Mouse (Mus musculus) forebrain, embryonic 14.5 days (tissue): ENCODE results near the gene Vmn1r4. TPM values are rescaled to one million over a fixed set of nuclear protein-coding genes. Genes with fewer than 3 reads are reported as not detected.

Source experiments
- ATAC-seq: fragments of 200-750 bp; cut with Nextera tagmentation; 2 replicates; pipeline ENCODE4 v1.8.0; 2017; ENCODE audit warnings: mild to moderate bottlenecking, moderate library complexity
- DNase-seq: peaks from one replicate; pipeline ENCODE4 v3.0.0-alpha.2; 2015; ENCODE audit warnings: low spot score
- H3K27ac ChIP-seq: fragments of 300-500 bp; sonication (generic); 2 replicates; pipeline ENCODE4 v1.5.1; 2014; ENCODE audit warnings: low read depth, mild to moderate bottlenecking, control low read depth, low read length, moderate library complexity
- H3K27me3 ChIP-seq: fragments of 300-500 bp; sonication (generic); replicated peaks from 2 replicates; pipeline ENCODE4 v1.6.1; 2014; ENCODE audit warnings: low read length, control low read depth, mixed read lengths; ENCODE audit not compliant: control insufficient read depth, insufficient read depth
- H3K36me3 ChIP-seq: fragments of 300-500 bp; sonication (generic); 2 replicates; pipeline ENCODE4 v1.6.1; 2014; ENCODE audit warnings: low read length, control low read depth; ENCODE audit not compliant: control insufficient read depth, insufficient read depth
- H3K4me1 ChIP-seq: fragments of 300-500 bp; sonication (generic); 2 replicates; pipeline ENCODE4 v1.6.1; 2014; ENCODE audit warnings: antibody characterized with exemption, low read length, control low read depth; ENCODE audit not compliant: control insufficient read depth, insufficient read depth
- H3K4me2 ChIP-seq: fragments of 300-500 bp; sonication (generic); 2 replicates; pipeline ENCODE4 v1.6.1; 2014; ENCODE audit warnings: mild to moderate bottlenecking, control low read depth, low read length
- H3K4me3 ChIP-seq: fragments of 300-500 bp; sonication (generic); 2 replicates; pipeline ENCODE4 v1.5.1; 2014; ENCODE audit warnings: low read depth, low read length, control low read depth
- H3K9ac ChIP-seq: fragments of 300-500 bp; sonication (generic); 2 replicates; pipeline ENCODE4 v1.6.1; 2014; ENCODE audit warnings: mild to moderate bottlenecking, low read length, control low read depth, moderate library complexity
- H3K9me3 ChIP-seq: fragments of 300-500 bp; sonication (generic); replicated peaks from 2 replicates; pipeline ENCODE4 v1.6.1; 2016; ENCODE audit warnings: low read length, control low read depth, mixed read lengths; ENCODE audit not compliant: control insufficient read depth
- WGBS: fragments of 180-500 bp; shearing (Covaris S2); extraction: QIAGEN DNeasy Blood & Tissue Kit; methylation state at CpG from one replicate; pipeline ENCODE4 v1.1.7; 2014; 5-methylcytosine and 5-hydroxymethylcytosine counted together
- polyA plus RNA-seq: library from polyadenylated mRNA; unstranded; fragments of >200 nt; fragmentation: Nextera tagmentation; extraction: Ambion mirVana; gene quantifications from 2 replicates; pipeline ENCODE4 v1.2.1, GENCODE M21; 2014

The Vmn1r4 gene
- polyA plus RNA-seq, 1 experiment from 2014 or later: 0.33 TPM

DNA sequence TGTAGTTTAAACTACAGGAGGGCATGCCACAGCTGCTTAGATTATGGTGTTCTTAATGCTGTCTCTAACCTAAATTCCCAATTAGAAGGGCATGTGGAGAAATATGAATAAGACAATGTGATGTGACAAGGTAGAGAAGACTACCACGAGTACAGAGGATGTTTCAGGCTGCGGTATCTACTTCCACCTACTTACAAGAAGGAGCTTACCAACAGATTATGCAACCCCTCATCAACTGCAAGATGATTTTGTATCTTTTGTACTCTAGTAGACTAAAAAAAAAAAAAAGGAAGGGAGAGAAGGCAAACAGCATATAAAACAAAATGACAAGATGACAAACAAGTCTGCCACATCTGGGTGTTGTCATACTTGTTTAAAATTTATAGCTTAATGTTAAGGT lies 15.4 kb upstream of the Vmn1r4 start:
- WGBS: 96% methylated on average over 2 of the region's 2 CpGs
- no peaks in the 10 kb centered on the region for H3K36me3 ChIP-seq
- H3K4me1 ChIP-seq: 0 out of 2 replicates have a peak, but pooled peaks cover 7% of the 10 kb centered on the region
- no peak for DNase-seq
- no peak overlapping the region for H3K4me2 ChIP-seq
- no peaks in the 10 kb centered on the region for H3K27me3 ChIP-seq
- no peaks in the 10 kb centered on the region for H3K9me3 ChIP-seq
- ATAC-seq: no peak
- no peak overlapping the region for H3K9ac ChIP-seq
- no peak overlapping the region for H3K27ac ChIP-seq
- no peak overlapping the region for H3K4me3 ChIP-seq

DNA sequence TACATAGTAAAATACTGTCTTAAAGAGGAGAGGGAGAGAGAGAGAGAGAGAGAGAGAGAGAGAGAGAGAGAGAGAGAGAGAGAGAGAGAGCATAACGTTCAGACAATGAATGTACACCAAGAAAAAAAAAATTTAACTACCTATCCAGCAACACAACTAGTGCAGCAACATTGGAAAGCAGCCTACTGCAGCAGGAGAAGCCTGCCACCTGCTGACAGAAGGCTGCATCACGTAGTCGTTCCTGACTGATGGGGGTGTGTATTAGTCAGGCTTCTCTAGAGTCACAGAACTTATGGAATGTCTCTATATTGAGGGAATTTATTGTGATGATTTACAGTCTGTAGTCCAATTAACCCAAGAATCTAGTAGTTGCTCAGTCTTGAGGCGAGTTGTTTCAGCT lies 14.9 kb upstream of the Vmn1r4 start:
- Histone ChIP-seq H3K4me1 (0 out of 2 replicates have a peak, but pooled peaks cover 3% of the 10 kb centered on the region), H3K4me3 (no peak overlapping the region), H3K9me3 (no peaks in the 10 kb centered on the region), H3K27me3 (no peaks in the 10 kb centered on the region), H3K36me3 (no peaks in the 10 kb centered on the region), H3K4me2 (no peak overlapping the region), H3K9ac (no peak overlapping the region), H3K27ac (no peak overlapping the region)
- ATAC-seq (0 out of 2 replicates have a peak, but pooled peaks have one; percentile 63), DNase-seq (peak; percentile 68)
- 17% methylated on average over 4 of the region's 4 CpGs for WGBS

DNA sequence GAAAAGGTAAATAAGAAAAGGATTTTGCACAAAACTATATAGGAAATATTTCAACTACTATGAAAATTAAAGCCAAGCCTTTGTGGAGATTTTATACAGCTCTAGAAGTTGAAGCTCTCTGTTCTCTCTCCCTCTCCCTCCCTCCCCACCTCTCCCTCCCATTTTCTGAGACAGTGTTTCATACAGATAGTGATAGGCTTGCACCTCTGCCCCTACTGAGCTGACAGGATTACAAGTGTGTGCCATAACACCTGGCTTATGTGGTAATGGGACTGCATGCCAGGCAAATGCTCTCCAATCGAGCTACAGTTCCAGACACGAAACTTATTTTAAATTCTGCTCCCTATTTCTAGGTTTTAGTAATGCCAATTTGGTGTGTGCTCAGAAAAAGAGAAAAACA lies 12.9 kb upstream of the Vmn1r4 start:
- Histone ChIP-seq H3K4me1 (no peaks in the 10 kb centered on the region), H3K4me2 (no peak overlapping the region), H3K4me3 (no peak overlapping the region), H3K9me3 (no peaks in the 10 kb centered on the region), H3K27ac (no peak overlapping the region), H3K9ac (no peak overlapping the region), H3K36me3 (no peaks in the 10 kb centered on the region), H3K27me3 (no peaks in the 10 kb centered on the region)
- 96% methylated on average over 2 of the region's 2 CpGs for WGBS
- DNase-seq (no peak), ATAC-seq (no peak)

GRCm38 (mm10) chr6:56913092-56913858 lies 10.5 kb upstream of the Vmn1r4 start:
- DNase-seq: peak; percentile 14
- Histone ChIP-seq H3K9ac (no peak overlapping the region), H3K4me2 (no peak overlapping the region), H3K4me3 (no peak overlapping the region), H3K27ac (no peak overlapping the region), H3K27me3 (no peaks in the 10 kb centered on the region), H3K4me1 (no peaks in the 10 kb centered on the region), H3K36me3 (no peaks in the 10 kb centered on the region), H3K9me3 (no peaks in the 10 kb centered on the region)
- no peak for ATAC-seq
- WGBS: 92% methylated on average over 2 of the region's 2 CpGs

DNA sequence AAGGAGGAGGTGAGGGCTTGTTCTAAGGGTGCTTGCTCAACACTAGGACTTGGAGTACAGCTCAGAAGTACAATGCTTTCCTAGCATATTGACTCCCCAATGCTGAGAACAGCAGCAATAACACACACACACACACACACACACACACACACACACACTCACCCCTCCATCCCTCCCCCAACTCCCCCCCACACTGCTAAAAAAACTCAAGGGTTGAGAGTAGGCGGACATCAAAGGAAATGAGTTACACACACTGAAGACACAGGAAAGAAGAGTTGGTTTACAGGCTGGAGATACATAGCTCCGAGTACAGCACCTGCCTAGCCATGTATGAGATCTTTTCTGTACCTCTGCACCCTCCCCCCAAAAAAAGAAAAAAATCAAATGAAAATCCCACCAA lies 7.5 kb upstream of the Vmn1r4 start:
- H3K27ac ChIP-seq: no peak overlapping the region
- WGBS: 96% methylated on average over 2 of the region's 2 CpGs
- ATAC-seq (no peak), DNase-seq (no peak)
- no peaks in the 10 kb centered on the region for H3K9me3 ChIP-seq
- H3K4me2 ChIP-seq: no peak overlapping the region
- no peaks in the 10 kb centered on the region for H3K36me3 ChIP-seq
- H3K9ac ChIP-seq: no peak overlapping the region
- no peaks in the 10 kb centered on the region for H3K27me3 ChIP-seq
- no peaks in the 10 kb centered on the region for H3K4me1 ChIP-seq
- H3K4me3 ChIP-seq: no peak overlapping the region

DNA sequence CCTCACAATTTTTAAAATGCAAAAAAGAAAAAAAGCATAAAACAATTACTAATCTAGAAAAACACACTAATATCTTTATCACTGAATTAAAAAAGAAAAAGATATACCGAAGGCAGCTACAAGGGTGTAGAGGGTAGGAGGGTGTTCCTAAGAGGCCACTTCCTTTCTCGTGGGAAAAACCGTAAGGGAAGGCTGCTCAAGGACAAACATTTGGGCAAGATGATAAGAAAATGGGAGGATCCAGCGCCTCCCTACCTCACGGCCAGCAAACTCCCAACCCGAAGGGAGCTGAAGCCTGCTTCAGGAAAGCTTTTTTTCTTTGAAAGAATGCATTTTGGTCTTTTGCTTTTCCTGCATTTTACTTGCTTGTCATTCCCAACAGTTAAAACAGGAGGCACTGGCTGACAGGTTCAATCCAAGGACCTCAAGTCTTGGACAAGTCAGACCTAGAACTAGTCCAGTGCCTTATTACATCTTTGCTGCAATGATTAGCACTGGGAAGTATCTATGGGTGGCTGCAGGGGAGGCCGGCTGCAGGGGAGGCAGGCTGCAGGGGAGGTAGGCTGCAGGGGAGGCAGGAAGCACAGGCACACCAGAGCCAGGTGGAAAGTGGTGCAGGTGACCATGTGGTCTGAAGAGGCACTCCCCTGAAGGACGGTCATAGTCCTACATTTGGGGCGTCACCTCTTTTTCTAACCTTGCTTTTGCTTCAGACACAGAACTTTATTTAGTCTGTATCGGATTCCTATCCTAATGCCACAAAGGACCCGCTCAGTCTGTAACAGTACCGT lies 6.0 kb upstream of the Vmn1r4 start:
- peaks cover 4% of the 10 kb centered on the region for H3K4me1 ChIP-seq
- H3K36me3 ChIP-seq: no peaks in the 10 kb centered on the region
- H3K4me3 ChIP-seq: no peak overlapping the region
- H3K9me3 ChIP-seq: no peaks in the 10 kb centered on the region
- no peak overlapping the region for H3K27ac ChIP-seq
- H3K27me3 ChIP-seq: no peaks in the 10 kb centered on the region
- no peak overlapping the region for H3K9ac ChIP-seq
- no peak for DNase-seq
- ATAC-seq: no peak
- H3K4me2 ChIP-seq: no peak overlapping the region
- 81% methylated on average over 12 of the region's 12 CpGs for WGBS

- no peaks in the 10 kb centered on the region for H3K27me3 ChIP-seq
- H3K4me2 ChIP-seq: no peak overlapping the region
- no peak overlapping the region for H3K9ac ChIP-seq
- no peaks in the 10 kb centered on the region for H3K9me3 ChIP-seq
- DNase-seq (no peak), ATAC-seq (no peak)
- WGBS: 89% methylated on average over 7 of the region's 7 CpGs
- H3K36me3 ChIP-seq: no peaks in the 10 kb centered on the region
- H3K4me1 ChIP-seq: peaks cover 5% of the 10 kb centered on the region
- H3K4me3 ChIP-seq: no peak overlapping the region
- H3K27ac ChIP-seq: no peak overlapping the region
Observed at GRCm38 (mm10) chr6:56919330-56920044, 4.3 kb upstream of the Vmn1r4 start.

- Histone ChIP-seq H3K4me2 (no peak overlapping the region), H3K4me3 (no peak overlapping the region), H3K9me3 (no peaks in the 10 kb centered on the region; the same call in 1 of the 2 replicates), H3K36me3 (no peaks in the 10 kb centered on the region), H3K27ac (no peak overlapping the region), H3K4me1 (peaks cover 7% of the 10 kb centered on the region), H3K9ac (no peak overlapping the region), H3K27me3 (no peaks in the 10 kb centered on the region)
- DNase-seq (no peak), ATAC-seq (no peak)
- 92% methylated on average over 12 of the region's 12 CpGs for WGBS
Observed at GRCm38 (mm10) chr6:56920222-56921092, 3.4 kb upstream of the Vmn1r4 start.
